Mouse (Mus musculus): Measurements from ENCODE around the gene Apold1.

DNA sequence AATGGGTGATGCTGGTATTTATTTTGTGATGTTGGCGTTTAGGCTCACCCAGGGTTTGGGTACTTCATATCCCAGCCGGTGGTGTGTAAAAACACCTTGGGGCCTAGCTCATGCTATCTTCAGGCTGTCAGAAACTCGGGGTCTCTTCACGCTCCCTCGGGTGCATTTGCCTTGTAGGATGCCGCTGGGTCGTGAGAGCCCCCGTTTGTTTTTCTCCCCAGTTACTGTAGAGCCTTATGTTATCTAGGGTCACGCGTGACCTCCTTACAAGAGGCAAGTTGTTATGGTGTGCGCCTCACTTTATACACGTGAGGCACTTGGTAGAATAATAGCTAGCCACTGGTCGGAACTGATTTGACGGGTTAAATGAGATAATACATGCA lies 30.2 kb downstream of the Apold1 start:
- TF ChIP-seq POLR2A (IDR thresholded peaks at IDR 0.05; ENCODE audit: borderline replicate concordance, extremely low read depth, low read depth, low read length) (no peak), CTCF (IDR thresholded peaks at IDR 0.05; ENCODE audit: insufficient read depth, low read length) (no peak)
